Mouse (Mus musculus): ENCODE results near the gene Klhl40. TPM values are rescaled to one million over a fixed set of nuclear protein-coding genes. Genes with fewer than 3 reads are reported as not detected.

The Klhl40 gene
- polyA plus RNA-seq, 1 experiment = 0.10 TPM

DNA sequence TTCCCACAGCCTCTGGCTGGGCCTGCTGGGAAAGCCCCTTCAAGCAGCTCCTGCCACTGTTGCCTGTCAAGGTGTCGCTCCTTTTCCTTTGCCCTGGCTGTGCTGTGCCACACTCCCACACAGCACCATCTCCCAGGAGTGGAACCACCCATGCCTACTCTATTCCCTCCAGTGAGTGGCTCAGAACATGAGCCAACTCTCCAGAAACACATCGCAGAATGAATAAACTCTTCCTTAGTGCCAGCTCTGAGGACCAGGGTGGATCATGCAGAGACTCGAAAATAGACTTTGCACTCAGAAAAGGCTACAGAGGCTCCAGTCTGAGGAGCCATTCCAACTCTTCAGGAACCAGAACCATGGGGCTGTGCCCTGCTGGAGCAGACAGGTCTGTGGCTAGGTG is 48.9 kb downstream of the Klhl40 start:
- DNase-seq (ENCODE audit: low spot score) = no peak

DNA sequence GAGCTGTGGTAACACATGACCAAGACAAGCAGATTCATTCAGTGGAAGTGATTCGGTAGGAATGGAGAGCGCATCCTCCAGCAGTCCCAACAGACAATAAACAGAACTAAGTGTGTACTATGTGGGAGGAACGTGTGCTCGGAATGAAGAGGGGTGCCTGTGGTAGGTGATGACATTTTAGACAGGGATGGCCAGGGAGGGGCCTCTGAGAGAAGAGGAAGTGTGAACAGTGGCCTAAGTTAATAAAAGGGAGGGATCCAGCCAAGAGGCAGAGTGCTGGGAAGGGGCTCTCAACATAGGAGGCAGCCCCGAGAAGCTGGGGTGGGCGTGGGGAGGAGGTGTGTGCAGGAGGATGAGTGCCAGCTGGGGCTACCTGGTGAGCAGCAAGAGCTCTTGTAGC is 50.9 kb downstream of the Klhl40 start:
- no peak for DNase-seq (ENCODE audit: low spot score)

DNA sequence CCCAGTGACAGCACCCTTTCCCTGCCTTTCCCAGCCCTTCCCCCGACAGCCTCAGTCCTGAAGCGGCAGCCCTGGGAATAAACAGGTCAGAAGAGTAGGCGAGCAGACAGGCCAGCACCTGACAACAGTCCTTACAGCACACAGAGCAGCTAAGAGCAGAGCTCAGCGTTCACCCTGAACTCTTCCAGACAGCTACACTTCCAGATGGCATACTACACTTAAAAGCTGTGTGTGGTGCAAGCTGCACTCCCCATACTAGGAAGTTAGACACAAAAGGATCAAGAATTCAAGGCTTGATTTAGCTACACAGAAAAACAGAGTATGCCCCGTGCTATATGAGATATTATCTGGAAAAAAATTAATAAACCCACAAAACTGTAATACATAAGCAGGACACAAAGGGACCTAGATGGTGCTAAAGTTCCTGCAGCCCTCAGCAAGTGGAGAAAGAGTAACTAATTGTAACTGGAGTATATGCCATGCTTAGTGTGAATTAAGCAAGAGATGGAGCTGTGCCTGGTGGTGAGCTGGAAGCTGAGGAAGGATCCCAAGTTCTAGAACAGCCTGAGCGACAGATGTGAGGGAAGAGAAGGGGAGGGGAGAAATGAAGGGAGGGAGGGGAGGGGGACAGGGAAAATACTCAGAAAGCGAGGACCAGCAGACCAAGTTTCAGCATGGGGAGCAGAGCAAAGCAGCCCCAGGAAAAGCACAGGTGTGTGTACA is 52.0 kb downstream of the Klhl40 start:
- no peak for DNase-seq (ENCODE audit: low spot score)

DNA sequence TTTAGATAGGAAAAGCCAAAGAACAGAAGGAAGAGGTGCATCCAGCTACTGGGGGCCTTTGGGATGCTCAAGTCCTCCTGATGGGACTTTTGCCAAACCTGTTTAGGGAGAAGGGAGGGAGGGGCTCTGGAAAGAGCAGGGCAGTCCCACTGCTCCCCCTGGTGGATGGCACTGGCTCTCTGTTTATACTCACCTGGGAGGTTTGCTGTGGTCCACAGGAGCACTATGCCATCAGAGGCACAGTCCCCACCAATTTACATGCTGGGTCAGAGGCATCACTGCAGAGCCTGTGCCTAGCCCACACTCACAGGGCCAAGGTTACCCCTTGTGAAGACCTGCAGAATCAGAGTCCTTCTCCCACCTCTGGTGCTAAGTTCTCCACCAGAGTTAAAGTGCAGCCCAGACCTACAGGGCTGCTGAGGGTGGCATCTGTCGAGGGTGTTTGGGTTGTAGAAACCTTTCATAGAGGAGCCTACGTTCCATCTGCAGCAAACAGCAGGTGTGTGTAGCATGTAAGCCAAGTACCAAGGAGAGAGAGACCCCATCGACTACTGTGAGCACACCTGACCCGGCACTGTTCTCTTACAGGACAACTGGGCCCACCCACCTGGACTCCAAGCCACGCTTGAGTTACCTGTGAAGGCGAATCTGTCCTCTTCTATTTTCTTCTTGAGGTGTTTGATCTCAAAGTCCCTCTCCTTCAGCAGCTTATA is 53.0 kb downstream of the Klhl40 start:
- peak; percentile 32 for DNase-seq (ENCODE audit: low spot score)

DNA sequence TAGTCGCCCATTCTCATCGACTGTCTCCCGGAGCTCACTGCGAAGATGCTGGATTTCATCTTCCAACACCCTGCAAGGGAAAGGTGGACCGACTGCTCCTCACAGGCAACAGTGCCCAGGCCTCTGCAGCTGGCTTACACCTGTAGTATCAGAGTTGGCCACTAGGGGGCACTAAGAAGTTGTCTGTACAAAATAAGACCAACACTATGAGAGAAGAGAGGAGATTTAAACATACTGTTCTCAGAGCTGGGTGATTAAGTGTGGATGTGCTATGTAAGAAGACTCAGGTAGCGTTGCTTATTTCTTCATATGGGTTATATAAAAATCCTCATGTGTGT is 53.5 kb downstream of the Klhl40 start:
- DNase-seq (ENCODE audit: low spot score) = no peak

Other genes starting within 250 kb of the Klhl40 start
- gene Lyzl4, start 135.5 kb upstream of the Klhl40 start, polyA plus RNA-seq (2012; rRNA removed) = 0.63 and 0.73 TPM in 2 replicates
- gene Vipr1, start 134.9 kb upstream of the Klhl40 start, polyA plus RNA-seq (2012; rRNA removed) = 2.6 and 3.0 TPM in 2 replicates
- gene Sec22c, start 72.1 kb upstream of the Klhl40 start, polyA plus RNA-seq (2012; rRNA removed) = 4.3 and 5.0 TPM in 2 replicates
- gene Ss18l2, start 67.3 kb upstream of the Klhl40 start, polyA plus RNA-seq (2012; rRNA removed) = 44.2 and 46.8 TPM in 2 replicates
- gene Nktr, start 58.4 kb upstream of the Klhl40 start, polyA plus RNA-seq (2012; rRNA removed) = 89.1 and 120 TPM in 2 replicates
- 55.2 and 76.1 TPM in 2 replicates for gene Zfp651, start 18.3 kb upstream of the Klhl40 start, polyA plus RNA-seq (2012; rRNA removed)
- 1.9 and 3.0 TPM in 2 replicates for gene Hhatl, start 14.9 kb downstream of the Klhl40 start, polyA plus RNA-seq (2012; rRNA removed)
- 0.62 and 1.3 TPM in 2 replicates for gene Ccdc13, start 61.9 kb downstream of the Klhl40 start, polyA plus RNA-seq (2012; rRNA removed)
- gene Higd1a, start 80.8 kb downstream of the Klhl40 start, polyA plus RNA-seq (2012; rRNA removed) = 55.1 and 55.2 TPM in 2 replicates
- gene Ackr2, start 120.7 kb downstream of the Klhl40 start, polyA plus RNA-seq (2012; rRNA removed) = 5.0 and 8.7 TPM in 2 replicates
- gene Cyp8b1, start 138.7 kb downstream of the Klhl40 start, polyA plus RNA-seq (2012; rRNA removed) = 0.13 and 0.14 TPM in 2 replicates
- gene Fam198a, start 173.4 kb downstream of the Klhl40 start, polyA plus RNA-seq (2012; rRNA removed) = 6.7 and 7.3 TPM in 2 replicates
- 15.7 and 16.7 TPM in 2 replicates for gene Pomgnt2, start 219.5 kb downstream of the Klhl40 start, polyA plus RNA-seq (2012; rRNA removed)